Mouse (Mus musculus): ENCODE measurements around the gene Gclm. TPM values are rescaled to one million over a fixed set of nuclear protein-coding genes. Genes with fewer than 3 reads are reported as not detected.
A peak's percentile ranks its signal among the peaks of the same experiment; 100 is the strongest.
"Not testable (repeated sequence)": the region's sequence is repeated elsewhere in the genome, so short reads cannot be mapped to it uniquely, and the experiment has no call there.

The Gclm gene
- polyA plus RNA-seq, 1 experiment from 2014 or later, result 155 TPM

DNA sequence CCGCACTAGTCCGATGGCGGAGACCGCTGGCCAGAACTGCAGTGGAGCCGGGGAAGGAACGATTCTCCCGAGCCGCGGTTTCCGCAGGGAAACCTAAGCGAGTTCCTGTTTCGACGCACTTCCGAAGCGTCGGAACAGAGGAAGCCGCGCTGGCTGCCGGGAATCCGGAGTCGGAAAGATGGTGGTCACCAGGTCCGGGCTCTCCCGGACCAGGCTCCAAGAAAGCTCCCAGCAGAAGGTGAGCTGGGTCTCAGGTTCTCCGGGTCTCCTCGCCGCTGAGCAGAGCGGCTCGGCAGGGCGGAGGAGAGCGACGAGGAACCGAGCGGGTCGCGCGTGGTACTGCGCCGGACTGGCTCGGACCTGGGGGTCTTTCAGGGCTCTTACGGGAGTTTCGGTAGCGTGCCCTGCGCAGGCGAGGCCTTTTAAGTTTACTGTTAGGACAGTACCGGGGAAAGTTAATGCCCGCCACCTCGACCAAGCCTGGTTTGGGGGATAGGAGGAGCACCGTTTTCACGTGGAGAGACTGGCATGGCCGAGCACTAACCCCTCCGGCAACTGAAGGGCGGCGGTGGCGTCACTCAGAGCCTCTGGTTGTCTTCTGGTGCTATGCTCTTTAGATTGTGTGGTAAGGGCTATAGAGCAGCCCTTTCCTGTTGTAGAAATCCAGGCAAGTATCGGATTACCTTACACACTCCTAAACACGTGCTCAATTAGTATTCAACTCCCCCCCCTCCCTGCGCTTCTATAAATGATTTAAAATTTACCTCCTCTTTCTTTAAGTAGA is 29.1 kb downstream of the Gclm start, which contains the start of gene Dnttip2:
Dnttip2 (plus strand) TSS at position 148 of the 784 bp plus-strand sequence.
- H3K36me3 ChIP-seq (ENCODE audit: control insufficient read depth, insufficient read depth, low read length), result peaks cover 15% of the 10 kb centered on the region

DNA sequence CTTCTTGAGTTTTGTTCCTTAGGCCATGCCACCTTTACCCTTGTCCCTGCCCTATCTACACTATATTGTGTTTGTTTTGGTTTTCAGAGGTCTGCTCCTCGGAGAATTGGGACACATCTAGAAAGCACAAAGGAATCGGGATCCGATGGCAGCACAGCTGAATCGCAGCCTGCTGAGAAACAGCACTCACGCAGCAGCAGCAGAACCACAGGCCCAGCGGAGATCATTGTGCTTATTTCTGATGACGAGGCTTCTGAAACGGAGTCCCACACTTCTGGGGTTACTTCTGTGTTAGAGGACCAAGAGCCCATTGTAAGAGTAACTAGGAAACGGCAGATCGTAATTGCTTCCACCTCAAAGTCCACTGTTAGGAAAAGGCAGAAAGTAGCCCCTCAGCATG is 29.8 kb downstream of the Gclm start:
- ATAC-seq (ENCODE audit: low FRiP score, low TSS enrichment), result no peak
- no peak for TF ChIP-seq EP300 (optimal IDR thresholded peaks at IDR 0.05)
- no peak for TF ChIP-seq CTCF (IDR thresholded peaks at IDR 0.05; ENCODE audit: low read depth)
- no peak for DNase-seq (ENCODE audit: low spot score)
- Histone ChIP-seq H3K9me3 (ENCODE audit: control insufficient read depth, low read length) (no peaks in the 10 kb centered on the region), H3K27ac (replicated peaks) (no peak overlapping the region), H3K4me1 (replicated peaks; ENCODE audit: control insufficient read depth, insufficient read depth) (no peaks in the 10 kb centered on the region), H3K9ac (ENCODE audit: low read length) (peak overlapping the region; percentile 0; the same call in 1 of the 2 replicates), H3K27me3 (ENCODE audit: control insufficient read depth, insufficient read depth, low read length) (no peaks in the 10 kb centered on the region), H3K4me3 (ENCODE audit: low read depth, low read length) (peak overlapping the region; percentile 98), H3K4me2 (replicated peaks; ENCODE audit: low read depth) (peak overlapping the region; percentile 89), H3K36me3 (ENCODE audit: control insufficient read depth, insufficient read depth, low read length) (peaks cover 15% of the 10 kb centered on the region)
- WGBS, result 73% methylated on average over 10 of the region's 10 CpGs

More for the DNA sequence above, 29.1 kb downstream of the Gclm start, which contains the start of gene Dnttip2:
- TF ChIP-seq CTCF (IDR thresholded peaks at IDR 0.05; ENCODE audit: low read depth) (no peak), EP300 (optimal IDR thresholded peaks at IDR 0.05) (no peak)
- peak within 1 kb of the TSS; percentile 94 for H3K9ac ChIP-seq (ENCODE audit: low read length)
- peak within 1 kb of the TSS; percentile 98 for H3K4me3 ChIP-seq (ENCODE audit: low read depth, low read length)
- DNase-seq (ENCODE audit: low spot score), result peak; percentile 94
- H3K27me3 ChIP-seq (ENCODE audit: control insufficient read depth, insufficient read depth, low read length), result no peaks in the 10 kb centered on the region
- peak within 1 kb of the TSS; percentile 89 for H3K4me2 ChIP-seq (replicated peaks; ENCODE audit: low read depth)
- H3K9me3 ChIP-seq (ENCODE audit: control insufficient read depth, low read length), result no peaks in the 10 kb centered on the region
- peak within 1 kb of the TSS; percentile 88 for H3K27ac ChIP-seq (replicated peaks)
- under 1% methylated on average over 57 of the region's 57 CpGs for WGBS
- no peaks in the 10 kb centered on the region for H3K4me1 ChIP-seq (replicated peaks; ENCODE audit: control insufficient read depth, insufficient read depth)
- ATAC-seq (ENCODE audit: low FRiP score, low TSS enrichment), result peak; percentile 97

DNA sequence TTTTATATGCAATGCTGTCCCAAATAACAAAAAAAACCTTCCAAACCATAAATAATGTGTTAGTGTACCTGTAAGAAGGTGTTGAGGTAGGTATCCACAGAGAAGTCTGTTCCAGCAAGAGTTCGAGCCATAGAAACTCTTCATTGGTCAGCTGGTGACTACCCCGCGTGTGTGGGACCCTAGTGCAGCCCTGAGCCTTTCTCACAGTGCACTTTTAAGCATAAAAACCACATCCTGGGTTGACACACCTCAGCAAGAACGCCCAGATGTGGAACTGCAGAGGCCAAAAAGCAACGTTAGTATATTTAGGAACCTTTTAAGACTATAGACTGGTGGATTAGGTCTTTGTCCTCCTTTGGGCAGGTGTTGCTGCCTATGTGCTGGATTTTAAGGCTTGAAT is 41.8 kb downstream of the Gclm start:
- Histone ChIP-seq H3K4me3 (ENCODE audit: low read depth, low read length) (no peak overlapping the region), H3K9ac (ENCODE audit: low read length) (no peak overlapping the region), H3K27me3 (ENCODE audit: control insufficient read depth, insufficient read depth, low read length) (no peaks in the 10 kb centered on the region), H3K36me3 (ENCODE audit: control insufficient read depth, insufficient read depth, low read length) (peaks cover 10% of the 10 kb centered on the region; the same call in 1 of the 2 replicates), H3K9me3 (ENCODE audit: control insufficient read depth, low read length) (no peaks in the 10 kb centered on the region), H3K4me1 (replicated peaks; ENCODE audit: control insufficient read depth, insufficient read depth) (no peaks in the 10 kb centered on the region), H3K27ac (replicated peaks) (no peak overlapping the region), H3K4me2 (replicated peaks; ENCODE audit: low read depth) (no peak overlapping the region)
- 61% methylated on average over 5 of the region's 5 CpGs for WGBS
- no peak for DNase-seq (ENCODE audit: low spot score)
- ATAC-seq (ENCODE audit: low FRiP score, low TSS enrichment), result no peak
- TF ChIP-seq EP300 (optimal IDR thresholded peaks at IDR 0.05) (no peak), CTCF (IDR thresholded peaks at IDR 0.05; ENCODE audit: low read depth) (no peak)

DNA sequence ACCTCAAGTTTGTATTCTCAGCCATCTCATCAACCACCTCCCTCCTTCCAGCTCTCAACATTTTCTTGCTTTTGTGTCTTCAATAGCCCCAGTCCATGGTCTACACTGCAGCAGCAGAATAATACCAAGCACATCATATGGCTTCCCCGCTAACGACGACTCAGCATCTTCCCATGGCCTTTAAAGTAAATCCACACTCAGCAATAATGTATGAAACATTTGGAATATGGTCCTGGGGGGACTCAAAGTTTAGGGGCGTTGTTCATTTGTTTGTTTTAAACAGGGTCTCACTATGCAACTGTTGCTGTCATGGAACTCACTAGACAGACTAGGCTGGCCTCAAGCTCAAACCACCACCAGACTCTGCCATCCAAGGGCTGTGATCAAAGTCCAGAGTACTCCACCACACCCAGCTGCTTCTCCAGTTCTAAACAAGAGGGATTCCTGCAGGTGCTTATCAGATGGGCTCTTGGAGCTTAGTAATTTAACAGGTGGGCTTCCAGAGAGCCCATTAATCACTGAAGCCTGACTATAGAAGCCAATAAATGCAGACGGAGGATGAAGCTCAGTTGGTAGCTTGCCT is 43.3 kb downstream of the Gclm start:
- Histone ChIP-seq H3K4me2 (replicated peaks; ENCODE audit: low read depth) (no peak overlapping the region), H3K4me3 (ENCODE audit: low read depth, low read length) (no peak overlapping the region), H3K4me1 (replicated peaks; ENCODE audit: control insufficient read depth, insufficient read depth) (no peaks in the 10 kb centered on the region), H3K9ac (ENCODE audit: low read length) (no peak overlapping the region), H3K36me3 (ENCODE audit: control insufficient read depth, insufficient read depth, low read length) (peaks cover 4% of the 10 kb centered on the region; the same call in 1 of the 2 replicates), H3K27ac (replicated peaks) (no peak overlapping the region), H3K27me3 (ENCODE audit: control insufficient read depth, insufficient read depth, low read length) (no peaks in the 10 kb centered on the region), H3K9me3 (ENCODE audit: control insufficient read depth, low read length) (no peaks in the 10 kb centered on the region)
- DNase-seq (ENCODE audit: low spot score) (no peak), ATAC-seq (ENCODE audit: low FRiP score, low TSS enrichment) (no peak)
- WGBS, result 68% methylated on average over 5 of the region's 5 CpGs
- no peak for TF ChIP-seq EP300 (optimal IDR thresholded peaks at IDR 0.05)
- no peak for TF ChIP-seq CTCF (IDR thresholded peaks at IDR 0.05; ENCODE audit: low read depth)

DNA sequence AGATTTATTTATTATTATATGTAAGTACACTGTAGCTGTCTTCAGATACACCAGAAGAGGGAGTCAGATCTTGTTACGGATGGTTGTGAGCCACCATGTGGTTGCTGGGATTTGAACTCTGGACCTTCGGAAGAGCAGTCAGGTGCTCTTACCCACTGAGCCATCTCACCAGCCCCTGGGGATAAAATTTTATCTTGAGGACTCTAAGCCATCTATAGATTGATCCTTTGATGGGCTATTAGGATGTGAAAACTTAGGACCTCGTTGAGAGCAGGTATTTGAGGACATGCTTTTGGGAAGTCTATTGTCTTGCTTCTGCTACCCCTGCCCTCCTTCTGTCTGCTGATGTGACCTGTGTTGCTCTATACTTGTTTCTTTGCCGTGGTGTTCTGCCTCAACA is 44.0 kb downstream of the Gclm start:
- not testable (repeated sequence) for H3K4me3 ChIP-seq (ENCODE audit: low read depth, low read length); H3K9ac ChIP-seq (ENCODE audit: low read length); H3K27me3 ChIP-seq (ENCODE audit: control insufficient read depth, insufficient read depth, low read length); DNase-seq (ENCODE audit: low spot score); ATAC-seq (ENCODE audit: low FRiP score, low TSS enrichment); H3K9me3 ChIP-seq (ENCODE audit: control insufficient read depth, low read length); H3K4me2 ChIP-seq (replicated peaks; ENCODE audit: low read depth); H3K36me3 ChIP-seq (ENCODE audit: control insufficient read depth, insufficient read depth, low read length); H3K4me1 ChIP-seq (replicated peaks; ENCODE audit: control insufficient read depth, insufficient read depth)
- peak overlapping the region; percentile 97; the same call in 1 of the 2 replicates for H3K27ac ChIP-seq (replicated peaks)
- 60% methylated on average over 3 of the region's 4 CpGs for WGBS

DNA sequence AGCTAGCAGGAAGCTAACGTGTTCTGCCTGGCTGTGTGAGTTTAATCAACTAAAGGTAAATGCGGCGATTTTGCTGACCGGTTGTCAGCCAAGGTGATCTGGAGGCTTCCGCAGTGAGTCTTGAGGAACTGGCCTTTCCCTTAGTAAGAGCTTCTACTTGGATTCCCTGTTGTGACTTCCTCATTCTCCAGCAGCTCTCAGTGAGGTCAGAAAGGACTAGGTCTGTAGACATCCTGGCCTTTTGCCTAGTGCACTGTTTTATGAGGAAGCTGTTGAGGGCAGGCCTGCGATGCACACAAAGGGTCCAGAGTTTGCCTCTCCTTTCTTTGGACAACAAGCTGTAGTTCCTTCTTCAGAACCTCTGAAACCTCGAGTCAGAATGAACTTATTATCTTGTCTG is 45.3 kb downstream of the Gclm start:
- Histone ChIP-seq H3K27ac (replicated peaks) (peak overlapping the region; percentile 97), H3K4me1 (replicated peaks; ENCODE audit: control insufficient read depth, insufficient read depth) (no peaks in the 10 kb centered on the region; the same call in 1 of the 2 replicates), H3K36me3 (ENCODE audit: control insufficient read depth, insufficient read depth, low read length) (peaks cover 2% of the 10 kb centered on the region; the same call in 1 of the 2 replicates), H3K9me3 (ENCODE audit: control insufficient read depth, low read length) (no peaks in the 10 kb centered on the region), H3K4me2 (replicated peaks; ENCODE audit: low read depth) (no peak overlapping the region), H3K9ac (ENCODE audit: low read length) (0 out of 2 replicates have a peak overlapping the region, but pooled peaks have one; percentile 27), H3K27me3 (ENCODE audit: control insufficient read depth, insufficient read depth, low read length) (no peaks in the 10 kb centered on the region), H3K4me3 (ENCODE audit: low read depth, low read length) (no peak overlapping the region)
- DNase-seq (ENCODE audit: low spot score), result peak; percentile 64
- 65% methylated on average over 7 of the region's 7 CpGs for WGBS
- TF ChIP-seq CTCF (IDR thresholded peaks at IDR 0.05; ENCODE audit: low read depth), result no peak
- TF ChIP-seq EP300 (optimal IDR thresholded peaks at IDR 0.05), result no peak
- ATAC-seq (ENCODE audit: low FRiP score, low TSS enrichment), result peak; percentile 75

All from stomach, postnatal 0 days (tissue).